Mouse (Mus musculus) left cerebral cortex, postnatal 4 days (tissue): ENCODE data around the gene Nktr. TPM values are rescaled to one million over a fixed set of nuclear protein-coding genes. Genes with fewer than 3 reads are reported as not detected.

Experiments
- DNase-seq: peaks from one replicate; pipeline ENCODE4 v3.0.0-alpha.2; 2022
- intact Hi-C: fragments of 180-260 bp; cut with DNase I; formaldehyde crosslinking; loops from one replicate; pipeline ENCODE4 v1.15.1; 2025
- total RNA-seq, 2 experiments: library from RNA; stranded (reverse); gene quantifications; 2 replicates each; pipeline ENCODE4 v1.2.3; 2021

Gene Nktr
- total RNA-seq, 2 experiments from 2014 or later = 145 to 152 TPM

- peak; percentile 85 for DNase-seq
- intact Hi-C loops = loop anchor here (10.0 kb wide), 1 partner anchor 285 kb away; no protein-coding TSS in a partner anchor
These were observed 40.4 kb downstream of the Nktr start, which contains the start of gene Zfp651 for GRCm38 (mm10) chr9:121759091-121760081. TSS of gene Zfp651 (plus strand) at chr9:121759330.

DNA sequence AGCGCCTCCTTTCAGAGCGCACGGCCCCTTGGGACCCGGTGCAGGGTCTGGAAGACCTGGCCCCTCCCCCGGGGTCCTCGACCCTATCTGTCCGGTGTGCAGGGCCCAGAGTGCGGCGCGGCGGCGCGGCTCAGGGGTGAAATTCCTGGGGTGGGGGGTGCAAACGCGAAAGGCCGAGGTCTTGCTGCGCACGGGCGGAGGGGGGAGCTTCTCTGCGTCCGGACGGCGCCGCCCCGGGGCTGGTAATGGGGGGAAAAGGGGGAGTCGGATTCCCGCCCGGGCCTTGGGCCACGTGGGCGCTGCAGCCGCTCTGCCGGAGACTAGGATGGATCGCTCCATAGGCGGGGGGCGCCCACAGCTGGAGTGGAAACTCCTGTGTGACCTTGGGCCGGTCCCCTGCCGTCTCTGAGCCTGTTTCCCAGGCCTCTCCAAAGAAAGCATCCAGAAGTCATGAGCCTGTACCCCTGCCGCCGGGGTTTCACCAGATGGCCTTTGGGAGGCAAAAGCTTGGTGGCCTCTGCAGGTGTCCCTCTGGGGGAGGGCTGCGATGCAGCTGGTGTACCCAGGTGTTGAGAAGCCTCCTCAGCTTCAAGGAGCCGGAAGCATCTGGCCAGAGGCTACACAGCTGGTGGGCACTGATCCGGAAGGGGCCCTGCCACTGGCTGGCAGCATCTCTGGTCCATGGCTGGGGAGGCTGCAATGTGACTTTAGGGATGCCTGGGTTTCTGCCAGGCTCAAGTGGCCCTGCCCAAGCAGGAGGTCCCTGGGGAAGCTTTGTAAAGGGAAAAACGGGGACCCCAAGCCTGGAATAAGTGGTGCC, 41.5 kb downstream of the Nktr start:
- peak; percentile 71 for DNase-seq
- intact Hi-C loops = no loop called here

DNA sequence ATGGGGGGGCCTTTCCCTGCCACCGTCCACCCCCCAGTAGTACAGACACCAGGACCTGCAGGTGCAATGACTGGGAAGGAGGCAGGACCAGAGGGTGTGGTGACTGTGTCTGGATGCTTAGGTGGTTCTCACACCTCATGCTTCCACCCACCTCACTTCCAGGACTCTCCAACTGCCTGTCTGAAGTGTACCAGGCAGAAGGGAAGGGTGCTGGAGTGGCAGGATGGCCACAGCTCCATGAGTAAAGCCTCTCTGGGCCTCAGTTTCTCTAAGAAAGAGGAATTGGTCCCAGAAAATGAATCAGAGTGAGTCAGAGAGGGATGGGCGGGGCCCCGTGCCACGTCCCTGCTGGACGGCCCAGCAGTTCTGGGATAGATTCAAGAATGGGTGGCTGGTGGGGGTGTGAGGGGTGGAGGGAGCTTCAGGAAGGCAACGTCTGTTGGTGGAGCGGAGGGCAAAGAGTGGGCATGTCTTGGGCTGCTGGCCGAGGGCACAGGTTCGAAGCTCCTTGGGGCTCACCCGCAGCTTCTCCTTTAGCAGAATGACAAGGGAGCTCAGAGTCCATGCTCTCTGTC, 42.2 kb downstream of the Nktr start:
- intact Hi-C loops = no loop called here
- DNase-seq = no peak

DNA sequence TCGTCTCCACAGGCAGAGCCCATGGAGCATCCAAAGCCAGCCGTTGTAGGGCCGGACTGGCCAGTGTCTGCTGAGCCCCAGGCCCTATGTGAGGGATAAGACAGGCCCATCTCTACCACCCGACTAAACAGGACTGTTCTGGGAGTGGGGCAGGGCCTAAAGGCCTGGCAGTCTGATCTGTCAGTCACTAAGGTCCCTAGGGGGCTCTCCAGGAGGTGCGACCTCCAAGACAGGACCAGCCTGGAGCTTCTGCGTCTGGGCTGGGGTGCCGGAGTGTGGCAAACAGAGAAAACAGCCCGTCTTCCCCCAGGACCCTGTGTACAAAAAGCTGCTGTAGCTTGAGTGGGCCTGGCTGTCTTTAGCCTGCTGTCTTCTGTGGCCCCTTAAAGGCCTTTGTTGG, 42.8 kb downstream of the Nktr start:
- DNase-seq = no peak
- intact Hi-C loops = no loop called here

- DNase-seq = no peak
- intact Hi-C loops = no loop called here
These were observed 43.3 kb downstream of the Nktr start for GRCm38 (mm10) chr9:121762248-121762647.

GRCm38 (mm10) chr9:121762761-121763160, 43.8 kb downstream of the Nktr start:
- DNase-seq = peak; percentile 69
- intact Hi-C loops = no loop called here

DNA sequence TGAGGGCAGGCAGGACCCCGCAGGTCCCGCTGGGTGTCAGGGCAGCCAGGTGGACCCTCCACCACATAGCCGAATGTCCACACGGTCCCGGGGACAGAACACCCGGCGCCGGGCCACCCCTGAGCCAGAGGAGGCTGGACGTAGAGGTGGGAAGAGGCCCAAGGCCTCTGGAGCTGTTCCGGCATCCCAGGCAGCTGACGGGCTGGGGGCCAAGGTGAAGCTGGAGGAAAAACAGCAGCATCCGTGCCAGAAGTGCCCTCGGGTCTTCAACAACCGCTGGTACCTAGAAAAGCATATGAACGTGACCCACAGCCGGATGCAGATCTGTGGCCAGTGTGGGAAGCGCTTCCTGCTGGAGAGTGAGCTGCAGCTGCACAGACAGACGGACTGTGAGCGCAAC, 44.7 kb downstream of the Nktr start:
- no peak for DNase-seq
- intact Hi-C loops = no loop called here

GRCm38 (mm10) chr9:121765166-121765855, 46.3 kb downstream of the Nktr start:
- intact Hi-C loops = no loop called here
- peak; percentile 54 for DNase-seq

DNA sequence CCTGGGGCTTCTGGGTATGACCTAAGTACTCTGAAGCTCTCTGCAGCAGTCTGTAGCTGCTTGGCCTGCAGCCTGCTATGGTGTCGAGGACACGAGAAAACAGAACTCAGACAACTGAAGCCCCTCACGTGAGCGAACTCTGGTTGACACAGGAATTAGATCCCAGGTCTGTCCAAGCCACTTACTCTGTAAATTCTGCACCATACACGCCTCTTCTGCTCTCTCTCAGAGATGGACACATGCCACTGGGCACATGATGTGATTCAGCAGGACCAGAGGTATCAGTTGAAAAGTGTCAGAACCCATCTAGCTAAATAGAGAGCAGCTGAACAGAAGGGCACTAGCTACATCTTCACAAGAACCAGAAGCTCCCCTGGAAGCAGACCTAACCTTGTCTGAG, 53.4 kb downstream of the Nktr start:
- intact Hi-C loops = no loop called here
- no peak for DNase-seq

- no peak for DNase-seq
These were observed 57.0 kb downstream of the Nktr start for GRCm38 (mm10) chr9:121775951-121776350.

DNA sequence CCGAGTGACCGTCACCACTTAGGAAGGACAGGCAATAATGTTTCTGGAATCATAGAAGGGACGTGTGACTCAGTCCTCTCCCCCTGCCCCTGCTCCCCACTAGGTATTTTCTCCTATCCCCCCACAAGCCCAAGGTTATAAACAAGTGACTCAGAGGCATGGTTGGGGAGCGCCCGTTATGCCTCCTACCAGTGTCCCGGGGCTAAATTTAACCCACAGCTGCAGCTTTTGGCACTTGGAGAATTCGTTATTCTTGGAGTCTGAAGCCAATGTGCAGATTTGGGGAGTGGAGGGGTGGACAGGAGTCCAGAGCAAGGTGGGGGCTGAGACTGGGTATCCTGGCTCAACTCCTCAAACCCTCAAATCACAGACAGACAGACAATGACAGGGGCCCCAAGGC, 57.5 kb downstream of the Nktr start:
- DNase-seq = no peak
- intact Hi-C loops = no loop called here

More at GRCm38 (mm10) chr9:121775951-121776350, 57.0 kb downstream of the Nktr start:
- intact Hi-C loops = no loop called here

DNA sequence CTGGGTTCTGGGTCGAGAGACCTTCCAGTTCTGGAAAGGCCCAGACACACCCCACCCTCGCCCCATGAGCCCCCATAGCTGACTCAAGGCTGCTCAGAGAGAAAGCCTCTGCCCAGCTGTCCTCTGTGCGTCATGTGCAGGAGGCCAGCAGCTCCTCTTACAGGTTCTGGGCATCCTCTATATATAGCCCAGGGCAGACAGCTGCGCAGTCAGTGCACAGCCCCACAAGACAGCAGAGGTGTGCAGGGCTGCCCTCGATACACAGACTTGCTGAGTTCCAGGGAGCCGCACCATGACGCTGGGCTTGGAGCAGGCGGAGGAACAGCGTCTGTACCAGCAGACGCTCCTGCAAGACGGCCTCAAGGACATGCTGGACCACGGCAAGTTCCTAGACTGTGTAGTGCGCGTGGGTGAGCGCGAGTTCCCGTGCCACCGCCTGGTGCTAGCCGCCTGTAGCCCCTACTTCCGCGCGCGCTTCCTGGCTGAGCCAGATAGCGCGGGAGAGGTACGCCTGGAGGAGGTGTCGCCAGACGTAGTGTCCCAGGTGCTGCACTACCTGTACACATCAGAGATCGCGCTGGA, 58.6 kb downstream of the Nktr start, which contains the start of gene Klhl40:
Gene Klhl40, plus strand, starts transcription at position 124 of the 582 bp plus-strand sequence.
- intact Hi-C loops = no loop called here
- DNase-seq = no peak

DNA sequence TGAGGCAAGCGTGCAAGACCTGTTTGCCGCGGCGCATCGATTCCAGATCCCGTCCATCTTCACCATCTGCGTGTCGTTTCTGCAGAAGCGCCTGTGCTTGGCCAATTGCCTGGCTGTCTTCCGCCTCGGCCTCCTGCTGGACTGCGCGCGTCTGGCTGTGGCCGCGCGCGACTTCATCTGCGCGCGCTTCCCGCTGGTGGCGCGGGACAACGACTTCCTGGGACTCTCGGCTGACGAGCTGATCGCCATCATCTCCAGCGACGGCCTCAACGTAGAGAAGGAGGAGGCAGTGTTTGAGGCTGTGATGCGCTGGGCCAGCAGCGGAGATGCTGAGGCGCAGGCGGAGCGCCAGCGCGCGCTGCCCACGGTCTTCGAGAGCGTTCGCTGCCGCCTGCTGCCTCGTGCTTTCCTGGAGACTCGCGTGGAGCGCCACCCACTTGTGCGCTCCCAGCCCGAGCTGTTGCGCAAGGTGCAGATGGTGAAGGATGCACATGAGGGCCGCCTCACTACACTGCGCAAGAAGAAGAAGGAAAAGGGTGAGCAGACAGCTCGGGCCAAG, 59.2 kb downstream of the Nktr start:
- intact Hi-C loops = no loop called here

GRCm38 (mm10) chr9:121784801-121785200, 65.8 kb downstream of the Nktr start:
- intact Hi-C loops = no loop called here
- DNase-seq = no peak

More for the DNA sequence above, 59.2 kb downstream of the Nktr start:
- peak; percentile 72 for DNase-seq

GRCm38 (mm10) chr9:121785261-121785660, 66.3 kb downstream of the Nktr start:
- DNase-seq = no peak
- intact Hi-C loops = no loop called here

DNA sequence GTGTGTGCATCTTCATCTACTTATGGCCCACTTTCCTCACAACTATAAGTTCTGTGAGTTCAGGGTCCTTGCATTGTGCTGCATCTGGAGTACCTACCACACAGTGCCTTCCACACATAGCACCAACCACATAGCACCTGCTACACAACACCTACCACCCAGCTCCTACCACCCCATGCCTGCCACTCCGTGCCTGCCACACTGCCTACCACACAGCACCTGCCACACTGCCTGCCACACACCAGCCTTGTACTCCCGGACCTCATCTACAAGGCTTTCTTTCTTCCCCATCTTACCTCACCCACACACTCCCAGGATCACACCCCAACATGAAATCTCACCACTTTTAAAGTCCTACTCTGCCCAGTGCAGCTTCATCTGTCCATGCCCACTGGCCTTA, 67.4 kb downstream of the Nktr start:
- intact Hi-C loops = no loop called here
- no peak for DNase-seq

DNA sequence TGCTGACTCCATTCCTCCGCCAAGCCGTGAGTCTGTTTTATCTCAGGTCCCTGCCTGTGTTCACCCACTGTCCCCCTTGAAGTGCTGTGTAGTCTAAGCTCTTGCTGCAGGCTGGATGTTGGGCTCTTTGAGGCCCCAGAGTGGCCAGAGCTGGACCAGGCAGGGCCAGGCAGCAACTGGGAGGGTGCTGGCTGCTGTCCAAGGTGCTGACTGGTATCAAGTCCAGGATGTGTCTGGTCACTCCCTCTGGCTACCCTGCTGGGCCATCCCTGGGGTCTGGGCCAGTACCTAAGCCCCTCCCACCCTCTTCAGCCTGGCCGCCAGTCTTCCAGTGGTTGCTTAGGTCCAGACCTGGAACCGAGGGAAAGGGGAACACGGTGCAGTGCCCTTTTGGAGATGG, 72.2 kb downstream of the Nktr start:
- intact Hi-C loops = no loop called here
- peak; percentile 63 for DNase-seq

DNA sequence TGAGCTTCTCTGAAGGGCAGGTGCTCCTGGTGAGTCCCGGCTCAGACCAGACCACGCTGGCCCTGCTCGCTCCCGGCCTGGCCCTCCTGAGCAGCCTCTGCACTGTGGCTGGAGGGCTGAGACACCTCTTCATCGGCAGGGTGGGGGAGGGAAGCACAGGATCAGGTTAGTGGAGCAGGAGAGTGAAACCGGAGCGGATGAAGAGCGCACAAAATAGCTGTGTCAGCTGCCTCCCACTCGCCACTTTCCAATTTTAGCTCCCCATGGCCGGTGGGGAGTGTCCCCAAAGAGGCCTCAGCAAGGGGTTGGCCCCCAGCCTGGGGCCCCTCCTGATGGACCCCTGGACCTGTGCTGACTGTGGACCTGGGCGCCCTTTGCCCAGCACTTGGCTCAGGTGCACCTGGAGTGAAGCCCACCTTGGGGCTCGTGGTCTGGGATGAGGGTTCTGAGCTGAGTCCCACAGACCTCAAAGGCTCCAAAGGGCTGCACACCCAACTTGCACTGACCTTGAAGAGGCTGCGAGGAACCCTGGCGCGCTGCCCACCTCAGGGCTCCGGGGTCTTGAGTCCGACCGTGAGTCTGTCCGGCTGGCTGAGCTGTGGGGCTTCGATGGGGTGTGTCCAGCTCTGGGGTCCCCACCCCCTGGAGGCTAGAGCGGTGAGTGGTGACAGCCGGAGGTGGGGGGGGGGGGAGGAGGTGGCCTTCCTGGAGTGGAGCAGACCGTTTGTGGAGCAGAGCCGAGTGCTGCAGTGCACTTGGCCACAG, 73.0 kb downstream of the Nktr start, which contains the start of gene Hhatl:
Gene Hhatl, minus strand, starts transcription at position 751 of the 765 bp plus-strand sequence.
- intact Hi-C loops = no loop called here

More for the DNA sequence above, 73.0 kb downstream of the Nktr start, which contains the start of gene Hhatl:
- peak; percentile 32 for DNase-seq
